Mouse (Mus musculus) ES-E14 (cell line): ENCODE data around the gene Rps12. TPM values are rescaled to one million over a fixed set of nuclear protein-coding genes. Genes with fewer than 3 reads are reported as not detected.
A peak's percentile ranks its signal among the peaks of the same experiment; 100 is the strongest.

ENCODE experiments used
- DNase-seq: peaks from one replicate; pipeline ENCODE4 v3.0.0-alpha.2; 2013; ENCODE audit warnings: low read depth, low spot score
- H3K27ac ChIP-seq: 2 replicates; pipeline ENCODE4 v1.5.1; 2012; ENCODE audit warnings: low read depth, mild to moderate bottlenecking, low read length, moderate library complexity, mixed read lengths; ENCODE audit not compliant: poor library complexity, insufficient read depth, severe bottlenecking
- H3K36me3 ChIP-seq: 2 replicates; pipeline ENCODE4 v1.6.1; 2012; ENCODE audit warnings: mild to moderate bottlenecking, low read length, moderate library complexity, mixed read lengths; ENCODE audit not compliant: control insufficient read depth, poor library complexity, insufficient read depth, severe bottlenecking
- H3K4me1 ChIP-seq, 2 experiments: fragments of 150-350 bp in 1 of 2; sonication (generic) in 1 of 2; 2 replicates each; pipeline ENCODE4 v1.6.1; 2012; ENCODE audit warnings: low read length in 2 of 2, mild to moderate bottlenecking in 1 of 2, mixed read lengths in 1 of 2; ENCODE audit not compliant: control insufficient read depth in 2 of 2, insufficient read depth in 2 of 2, poor library complexity in 1 of 2
- H3K4me3 ChIP-seq, 2 experiments: fragments of 150-350 bp in 1 of 2; sonication (generic) in 1 of 2; 2 replicates each; pipeline ENCODE4 v1.5.1; 2012; ENCODE audit warnings: low read length in 2 of 2, low read depth in 1 of 2, mild to moderate bottlenecking in 1 of 2, mixed read lengths in 1 of 2; ENCODE audit not compliant: insufficient read depth in 1 of 2, poor library complexity in 1 of 2, severe bottlenecking in 1 of 2
- H3K9ac ChIP-seq: 2 replicates; pipeline ENCODE4 v1.6.1; 2012; ENCODE audit warnings: low read depth, mild to moderate bottlenecking, low read length, mixed read lengths; ENCODE audit not compliant: poor library complexity, insufficient read depth, severe bottlenecking
- H3K9me3 ChIP-seq: fragments of 150-350 bp; sonication (generic); 2 replicates; pipeline ENCODE4 v1.6.1; 2012; ENCODE audit warnings: low read depth, mild to moderate bottlenecking, low read length; ENCODE audit not compliant: control insufficient read depth, insufficient read depth
- CHD2 ChIP-seq: IDR thresholded peaks from 2 replicates; pipeline ENCODE4 v1.6.1; 2014; ENCODE audit warnings: mild to moderate bottlenecking, low read depth, low read length, inconsistent platforms
- HCFC1 ChIP-seq: IDR thresholded peaks from 2 replicates; pipeline ENCODE4 v1.6.1; 2012; ENCODE audit warnings: low read length, inconsistent platforms, borderline replicate concordance; ENCODE audit not compliant: insufficient read depth
- MAFK ChIP-seq: IDR thresholded peaks from 2 replicates; pipeline ENCODE4 v1.6.1; 2014; ENCODE audit warnings: mild to moderate bottlenecking, low read depth, low read length, inconsistent platforms; ENCODE audit not compliant: insufficient read depth
- ZC3H11A ChIP-seq: IDR thresholded peaks from 2 replicates; pipeline ENCODE4 v1.6.1; 2012; ENCODE audit warnings: low read depth, mild to moderate bottlenecking, inconsistent platforms, low read length, borderline replicate concordance
- ZNF384 ChIP-seq: IDR thresholded peaks from 2 replicates; pipeline ENCODE4 v1.6.1; 2012; ENCODE audit warnings: low read depth, low read length, inconsistent platforms
- in situ Hi-C, 2 experiments: fragments of 600-800 bp; cut with MboI; formaldehyde crosslinking; loops; one replicate each; pipeline ENCODE4 v1.15.1; 2025; ENCODE audit warnings: low sequenced_read_pairs in 2 of 2, inconsistent platforms in 1 of 2; ENCODE audit not compliant: unreplicated experiment in 2 of 2
- total RNA-seq: library from RNA; depleted of rRNA; stranded (reverse); fragments of 300-350 nt; gene quantifications from 2 replicates; pipeline ENCODE4 v1.2.3, GENCODE M21; 2012; rRNA removed

The Rps12 gene
- total RNA-seq = 3,853 and 4,411 TPM in 2 replicates

- Histone ChIP-seq H3K27ac (peak within 1 kb of the TSS; percentile 93), H3K9me3 (no peaks in the 10 kb centered on the region), H3K36me3 (peaks cover 29% of the 10 kb centered on the region), H3K4me3 (peak within 1 kb of the TSS; percentile 89 to 96), H3K4me1 (peaks cover 0 to under 1% of the 10 kb centered on the region in 2 experiments; a peak in 1 of 4 replicates), H3K9ac (peak within 1 kb of the TSS; percentile 99)
- TF ChIP-seq MAFK (no peak), HCFC1 (peak; percentile 77), ZC3H11A (no peak), CHD2 (no peak), ZNF384 (no peak)
- DNase-seq = peak; percentile 96
- in situ Hi-C loops = loop anchor here in 1 of 2 experiments (25.0 kb wide), 1 partner anchor 825 kb away; no protein-coding TSS in a partner anchor
These were observed at the start of gene Rps12 for GRCm38 (mm10) chr10:23787062-23787821. Gene Rps12, minus strand, starts transcription at chr10:23787275.

- in situ Hi-C loops = no loop called here
- Histone ChIP-seq H3K9ac (no peak overlapping the region), H3K27ac (no peak overlapping the region), H3K4me3 (no peak overlapping the region), H3K36me3 (no peaks in the 10 kb centered on the region), H3K9me3 (no peaks in the 10 kb centered on the region), H3K4me1 (peaks cover 0 to 2% of the 10 kb centered on the region in 2 experiments; a peak in 2 of 4 replicates)
- no peak for TF ChIP-seq MAFK
- TF ChIP-seq ZNF384 = no peak
- no peak for TF ChIP-seq ZC3H11A
- no peak for TF ChIP-seq CHD2
- TF ChIP-seq HCFC1 = no peak
- no peak for DNase-seq
These were observed 49.2 kb upstream of the Rps12 start for GRCm38 (mm10) chr10:23836003-23836964.

- Histone ChIP-seq H3K36me3 (no peaks in the 10 kb centered on the region), H3K9ac (no peak overlapping the region), H3K4me1 (0 out of 4 replicates have a peak, but pooled peaks cover 0 to 2% of the 10 kb centered on the region in 2 experiments), H3K9me3 (no peaks in the 10 kb centered on the region), H3K4me3 (no peak overlapping the region), H3K27ac (no peak overlapping the region)
- no peak for DNase-seq
- in situ Hi-C loops = no loop called here
- TF ChIP-seq ZNF384 (no peak), CHD2 (no peak), MAFK (no peak), ZC3H11A (no peak), HCFC1 (no peak)
These were observed 39.4 kb upstream of the Rps12 start for GRCm38 (mm10) chr10:23826516-23826915.

- H3K4me1 ChIP-seq = peaks cover 6 to 15% of the 10 kb centered on the region in 2 experiments
- in situ Hi-C loops = loop anchor here (25.0 kb wide), 3 partner anchors 271 to 496 kb away; partner anchors contain the start of genes Taar8a (in 1 of the 2), Taar8b (in 1 of the 2), Taar8c (in 1 of the 2) and Taar9 (in 1 of the 2)
- no peak for TF ChIP-seq CHD2
- no peak for TF ChIP-seq HCFC1
- no peak for TF ChIP-seq ZC3H11A
- no peak for TF ChIP-seq MAFK
- TF ChIP-seq ZNF384 = no peak
- H3K27ac ChIP-seq = no peak overlapping the region
- H3K4me3 ChIP-seq = no peak overlapping the region
- no peaks in the 10 kb centered on the region for H3K36me3 ChIP-seq
- no peaks in the 10 kb centered on the region for H3K9me3 ChIP-seq
- H3K9ac ChIP-seq = no peak overlapping the region
- no peak for DNase-seq
These were observed 29.2 kb upstream of the Rps12 start for GRCm38 (mm10) chr10:23816241-23816640.
